Mouse (Mus musculus): ENCODE results near the gene Foxj1. TPM values are rescaled to one million over a fixed set of nuclear protein-coding genes. Genes with fewer than 3 reads are reported as not detected.

Foxj1 gene
- polyA plus RNA-seq, 1 experiment from 2014 or later, result 0.17 TPM

GRCm38 (mm10) chr11:116290556-116290955, 44.6 kb downstream of the Foxj1 start:
- peaks cover 31% of the 10 kb centered on the region; the same call in 1 of the 2 replicates for H3K36me3 ChIP-seq (ENCODE audit: control insufficient read depth, insufficient read depth, low read length)
- no peak for ATAC-seq (ENCODE audit: insufficient number of reproducible peaks, insufficient read depth, low FRiP score, low read depth)
- no peak overlapping the region for H3K4me3 ChIP-seq (ENCODE audit: low read depth, low read length)
- H3K27ac ChIP-seq (ENCODE audit: low read length), result peak overlapping the region; percentile 18; the same call in 1 of the 2 replicates
- WGBS, result 68% methylated on average over 8 of the region's 8 CpGs
- H3K9me3 ChIP-seq (ENCODE audit: control insufficient read depth, low read depth, low read length), result no peaks in the 10 kb centered on the region
- H3K4me1 ChIP-seq (ENCODE audit: control insufficient read depth, insufficient read depth, low read length), result peaks cover 15% of the 10 kb centered on the region; the same call in 1 of the 2 replicates
- no peak overlapping the region for H3K9ac ChIP-seq (replicated peaks; ENCODE audit: low read depth, low read length)
- no peak overlapping the region for H3K4me2 ChIP-seq (replicated peaks; ENCODE audit: low read depth, low read length)
- H3K27me3 ChIP-seq (ENCODE audit: control insufficient read depth, insufficient read depth, low read length), result no peaks in the 10 kb centered on the region

GRCm38 (mm10) chr11:116287351-116287750, 47.8 kb downstream of the Foxj1 start:
- H3K27me3 ChIP-seq (ENCODE audit: control insufficient read depth, insufficient read depth, low read length), result peaks cover 15% of the 10 kb centered on the region
- no peak for ATAC-seq (ENCODE audit: insufficient number of reproducible peaks, insufficient read depth, low FRiP score, low read depth)
- peaks cover 19% of the 10 kb centered on the region; the same call in 1 of the 2 replicates for H3K36me3 ChIP-seq (ENCODE audit: control insufficient read depth, insufficient read depth, low read length)

DNA sequence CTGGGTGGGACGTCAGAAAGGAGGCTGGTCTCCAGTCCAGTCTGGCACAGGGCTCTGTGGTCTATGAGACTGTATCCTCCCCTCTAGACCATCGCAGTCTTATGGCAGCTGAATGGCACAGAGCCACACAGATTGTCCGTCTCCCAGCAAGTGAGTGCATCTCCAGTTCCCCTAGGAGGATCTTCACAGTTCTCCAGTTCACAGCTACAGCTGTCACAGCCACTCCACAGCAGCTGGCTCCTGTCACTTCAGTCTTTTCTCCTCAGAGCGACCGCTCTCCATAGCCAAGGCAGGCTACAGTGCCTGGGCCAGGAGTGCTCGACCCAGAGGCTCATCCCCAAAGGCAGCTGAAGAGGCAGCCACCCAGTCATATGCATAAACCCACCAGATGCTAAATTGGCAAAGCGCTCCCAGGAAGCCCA, 49.4 kb downstream of the Foxj1 start:
- H3K27me3 ChIP-seq (ENCODE audit: control insufficient read depth, insufficient read depth, low read length), result peaks cover 29% of the 10 kb centered on the region
- 42% methylated on average over 7 of the region's 7 CpGs for WGBS
- H3K36me3 ChIP-seq (ENCODE audit: control insufficient read depth, insufficient read depth, low read length), result peaks cover 16% of the 10 kb centered on the region; the same call in 1 of the 2 replicates
- H3K9ac ChIP-seq (replicated peaks; ENCODE audit: low read depth, low read length), result no peak overlapping the region
- no peak overlapping the region for H3K4me3 ChIP-seq (ENCODE audit: low read depth, low read length)
- no peak overlapping the region for H3K4me2 ChIP-seq (replicated peaks; ENCODE audit: low read depth, low read length)
- H3K4me1 ChIP-seq (ENCODE audit: control insufficient read depth, insufficient read depth, low read length), result 0 out of 2 replicates have a peak, but pooled peaks cover 10% of the 10 kb centered on the region
- H3K9me3 ChIP-seq (ENCODE audit: control insufficient read depth, low read depth, low read length), result no peaks in the 10 kb centered on the region
- ATAC-seq (ENCODE audit: insufficient number of reproducible peaks, insufficient read depth, low FRiP score, low read depth), result peak; percentile 34; the same call in 1 of the 2 replicates
- no peak overlapping the region; the same call in 1 of the 2 replicates for H3K27ac ChIP-seq (ENCODE audit: low read length)

More at GRCm38 (mm10) chr11:116287351-116287750, 47.8 kb downstream of the Foxj1 start:
- Histone ChIP-seq H3K9me3 (ENCODE audit: control insufficient read depth, low read depth, low read length) (no peaks in the 10 kb centered on the region), H3K27ac (ENCODE audit: low read length) (no peak overlapping the region), H3K9ac (replicated peaks; ENCODE audit: low read depth, low read length) (no peak overlapping the region), H3K4me1 (ENCODE audit: control insufficient read depth, insufficient read depth, low read length) (0 out of 2 replicates have a peak, but pooled peaks cover 10% of the 10 kb centered on the region), H3K4me2 (replicated peaks; ENCODE audit: low read depth, low read length) (no peak overlapping the region), H3K4me3 (ENCODE audit: low read depth, low read length) (no peak overlapping the region)
- 74% methylated on average over 5 of the region's 5 CpGs for WGBS

DNA sequence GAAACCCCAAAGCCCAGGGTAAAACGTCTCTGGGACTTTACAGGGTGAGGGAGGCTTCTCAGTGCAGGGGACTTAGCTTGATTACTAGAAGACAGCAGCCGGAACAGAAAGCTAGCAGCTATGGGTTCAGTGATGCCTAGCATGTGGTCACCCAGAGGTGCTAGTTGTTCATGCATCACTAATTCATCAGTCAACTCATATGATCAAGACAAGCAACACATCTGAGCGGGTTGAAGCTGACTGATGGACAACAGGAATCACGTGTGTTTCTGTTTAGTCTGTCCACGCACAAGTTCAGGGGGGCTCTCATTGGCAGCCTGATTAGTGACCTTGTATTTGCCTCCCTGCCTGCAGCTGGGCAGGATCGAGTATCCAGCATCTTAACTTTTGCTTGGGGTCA, 51.2 kb downstream of the Foxj1 start:
- Histone ChIP-seq H3K4me3 (ENCODE audit: low read depth, low read length) (no peak overlapping the region), H3K4me2 (replicated peaks; ENCODE audit: low read depth, low read length) (no peak overlapping the region), H3K9me3 (ENCODE audit: control insufficient read depth, low read depth, low read length) (no peaks in the 10 kb centered on the region), H3K36me3 (ENCODE audit: control insufficient read depth, insufficient read depth, low read length) (peaks cover 16% of the 10 kb centered on the region; the same call in 1 of the 2 replicates), H3K9ac (replicated peaks; ENCODE audit: low read depth, low read length) (no peak overlapping the region), H3K4me1 (ENCODE audit: control insufficient read depth, insufficient read depth, low read length) (0 out of 2 replicates have a peak, but pooled peaks cover 6% of the 10 kb centered on the region), H3K27ac (ENCODE audit: low read length) (no peak overlapping the region), H3K27me3 (ENCODE audit: control insufficient read depth, insufficient read depth, low read length) (peaks cover 37% of the 10 kb centered on the region)
- WGBS, result 42% methylated on average over 6 of the region's 6 CpGs
- no peak for ATAC-seq (ENCODE audit: insufficient number of reproducible peaks, insufficient read depth, low FRiP score, low read depth)

GRCm38 (mm10) chr11:116282912-116283521, 52.2 kb downstream of the Foxj1 start:
- no peaks in the 10 kb centered on the region for H3K9me3 ChIP-seq (ENCODE audit: control insufficient read depth, low read depth, low read length)
- 0 out of 2 replicates have a peak, but pooled peaks cover 6% of the 10 kb centered on the region for H3K4me1 ChIP-seq (ENCODE audit: control insufficient read depth, insufficient read depth, low read length)
- H3K36me3 ChIP-seq (ENCODE audit: control insufficient read depth, insufficient read depth, low read length), result peaks cover 6% of the 10 kb centered on the region; the same call in 1 of the 2 replicates
- no peak overlapping the region for H3K4me3 ChIP-seq (ENCODE audit: low read depth, low read length)
- H3K9ac ChIP-seq (replicated peaks; ENCODE audit: low read depth, low read length), result no peak overlapping the region
- no peak for ATAC-seq (ENCODE audit: insufficient number of reproducible peaks, insufficient read depth, low FRiP score, low read depth)
- no peak overlapping the region for H3K4me2 ChIP-seq (replicated peaks; ENCODE audit: low read depth, low read length)
- WGBS, result 10% methylated on average over 48 of the region's 48 CpGs
- peaks cover 37% of the 10 kb centered on the region for H3K27me3 ChIP-seq (ENCODE audit: control insufficient read depth, insufficient read depth, low read length)
- no peak overlapping the region for H3K27ac ChIP-seq (ENCODE audit: low read length)

- WGBS, result 2% methylated on average over 11 of the region's 11 CpGs
- Histone ChIP-seq H3K27me3 (ENCODE audit: control insufficient read depth, insufficient read depth, low read length) (peaks cover 37% of the 10 kb centered on the region), H3K36me3 (ENCODE audit: control insufficient read depth, insufficient read depth, low read length) (no peaks in the 10 kb centered on the region), H3K27ac (ENCODE audit: low read length) (no peak overlapping the region), H3K9me3 (ENCODE audit: control insufficient read depth, low read depth, low read length) (no peaks in the 10 kb centered on the region), H3K4me1 (ENCODE audit: control insufficient read depth, insufficient read depth, low read length) (0 out of 2 replicates have a peak, but pooled peaks cover 6% of the 10 kb centered on the region), H3K4me2 (replicated peaks; ENCODE audit: low read depth, low read length) (0 out of 2 replicates have a peak overlapping the region, but pooled peaks have one; percentile 2), H3K9ac (replicated peaks; ENCODE audit: low read depth, low read length) (no peak overlapping the region), H3K4me3 (ENCODE audit: low read depth, low read length) (peak overlapping the region; percentile 29; the same call in 1 of the 2 replicates)
- no peak for ATAC-seq (ENCODE audit: insufficient number of reproducible peaks, insufficient read depth, low FRiP score, low read depth)
These were observed 53.1 kb downstream of the Foxj1 start for GRCm38 (mm10) chr11:116282089-116282488.

DNA sequence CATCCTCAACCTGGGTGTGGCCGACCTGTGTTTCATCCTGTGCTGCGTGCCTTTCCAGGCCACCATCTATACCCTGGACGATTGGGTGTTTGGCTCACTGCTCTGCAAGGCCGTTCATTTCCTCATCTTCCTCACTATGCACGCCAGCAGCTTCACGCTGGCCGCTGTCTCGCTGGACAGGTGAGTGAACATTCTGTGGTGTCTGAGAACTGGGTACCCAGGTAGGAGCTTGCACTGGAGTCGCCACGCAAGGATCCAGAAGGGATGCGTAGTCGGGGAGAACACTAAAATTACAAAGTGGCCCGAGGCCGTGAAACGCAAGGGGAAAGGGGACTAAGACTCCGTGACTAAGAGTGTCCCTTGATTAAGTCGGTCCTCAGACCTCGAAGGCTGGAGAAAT, 53.5 kb downstream of the Foxj1 start:
- 2% methylated on average over 18 of the region's 18 CpGs for WGBS
- ATAC-seq (ENCODE audit: insufficient number of reproducible peaks, insufficient read depth, low FRiP score, low read depth), result no peak
- H3K27me3 ChIP-seq (ENCODE audit: control insufficient read depth, insufficient read depth, low read length), result peaks cover 37% of the 10 kb centered on the region
- H3K4me2 ChIP-seq (replicated peaks; ENCODE audit: low read depth, low read length), result peak overlapping the region; percentile 40
- H3K4me1 ChIP-seq (ENCODE audit: control insufficient read depth, insufficient read depth, low read length), result 0 out of 2 replicates have a peak, but pooled peaks cover 6% of the 10 kb centered on the region
- no peak overlapping the region for H3K9ac ChIP-seq (replicated peaks; ENCODE audit: low read depth, low read length)
- no peaks in the 10 kb centered on the region for H3K36me3 ChIP-seq (ENCODE audit: control insufficient read depth, insufficient read depth, low read length)
- no peaks in the 10 kb centered on the region for H3K9me3 ChIP-seq (ENCODE audit: control insufficient read depth, low read depth, low read length)
- no peak overlapping the region for H3K27ac ChIP-seq (ENCODE audit: low read length)
- peak overlapping the region; percentile 29 for H3K4me3 ChIP-seq (ENCODE audit: low read depth, low read length)

DNA sequence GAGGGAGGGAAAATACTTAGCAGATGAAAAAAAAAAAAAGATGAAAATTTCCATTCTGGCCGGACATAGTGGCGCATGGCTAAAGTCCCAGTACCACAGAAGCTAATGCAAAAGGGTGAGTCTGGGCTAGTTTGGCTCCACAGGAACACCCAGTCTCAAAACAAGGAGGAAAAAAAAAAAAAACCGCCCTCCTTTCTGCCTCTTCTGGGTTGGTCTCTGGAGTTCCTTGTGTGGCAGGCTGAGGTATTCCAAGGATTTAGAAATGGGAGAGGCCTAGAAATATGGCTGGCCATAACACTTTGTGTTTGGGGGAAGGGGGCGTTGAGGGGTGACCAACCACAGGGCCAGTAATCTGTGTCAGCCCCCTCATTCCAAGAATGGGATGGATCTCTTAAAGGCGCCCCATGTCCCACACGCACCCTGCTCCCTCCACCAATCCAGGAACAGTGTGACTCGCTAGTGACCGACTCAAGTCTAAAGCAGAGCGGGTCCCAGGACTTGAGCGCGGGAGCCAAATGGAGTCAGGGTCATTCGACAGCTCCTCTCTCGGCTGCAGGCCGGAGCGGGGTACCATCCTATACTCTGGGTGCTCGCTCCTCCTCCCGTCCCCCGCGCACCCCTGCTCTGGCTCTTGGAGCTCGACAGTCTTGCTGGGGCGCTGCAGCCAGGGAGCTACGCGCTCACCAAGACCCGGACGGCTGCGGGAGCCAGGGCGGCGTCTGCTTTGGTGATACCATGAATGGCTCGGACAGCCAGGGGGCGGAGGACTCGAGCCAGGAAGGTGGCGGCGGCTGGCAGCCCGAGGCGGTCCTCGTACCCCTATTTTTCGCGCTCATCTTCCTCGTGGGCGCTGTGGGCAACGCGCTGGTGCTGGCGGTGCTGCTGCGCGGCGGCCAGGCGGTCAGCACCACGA, 54.2 kb downstream of the Foxj1 start, which contains the start of gene Galr2:
Galr2 (plus strand) TSS at position 189 of the 913 bp plus-strand sequence.
- H3K27ac ChIP-seq (ENCODE audit: low read length), result no peak within 1 kb of the TSS
- H3K4me3 ChIP-seq (ENCODE audit: low read depth, low read length), result peak within 1 kb of the TSS; percentile 29
- WGBS, result 8% methylated on average over 48 of the region's 48 CpGs
- H3K9me3 ChIP-seq (ENCODE audit: control insufficient read depth, low read depth, low read length), result no peaks in the 10 kb centered on the region
- H3K36me3 ChIP-seq (ENCODE audit: control insufficient read depth, insufficient read depth, low read length), result no peaks in the 10 kb centered on the region
- H3K4me2 ChIP-seq (replicated peaks; ENCODE audit: low read depth, low read length), result peak within 1 kb of the TSS; percentile 40
- 0 out of 2 replicates have a peak, but pooled peaks cover 5% of the 10 kb centered on the region for H3K4me1 ChIP-seq (ENCODE audit: control insufficient read depth, insufficient read depth, low read length)
- peaks cover 37% of the 10 kb centered on the region for H3K27me3 ChIP-seq (ENCODE audit: control insufficient read depth, insufficient read depth, low read length)
- no peak within 1 kb of the TSS for H3K9ac ChIP-seq (replicated peaks; ENCODE audit: low read depth, low read length)
- ATAC-seq (ENCODE audit: insufficient number of reproducible peaks, insufficient read depth, low FRiP score, low read depth), result 0 out of 2 replicates have a peak, but pooled peaks have one; percentile 2
